Mouse (Mus musculus) MEL (cell line): ENCODE measurements around the gene Exoc3l. TPM values are rescaled to one million over a fixed set of nuclear protein-coding genes. Genes with fewer than 3 reads are reported as not detected.

Experiments used
- DNase-seq: peaks from one replicate; pipeline ENCODE4 v3.0.0; 2011; ENCODE audit warnings: low read depth, low spot score
- H3K27ac ChIP-seq: 2 replicates; pipeline ENCODE4 v1.5.1; 2012; ENCODE audit warnings: low read depth, mild to moderate bottlenecking, control low read depth, low read length, moderate library complexity; ENCODE audit not compliant: control insufficient read depth
- H3K27me3 ChIP-seq, 2 experiments: fragments of 150-350 bp in 1 of 2; sonication (generic) in 1 of 2; 2 replicates each; pipeline ENCODE4 v1.6.1; 2012; ENCODE audit warnings: low read length in 2 of 2, mild to moderate bottlenecking in 2 of 2, improper control_type of control experiment in 1 of 2, moderate library complexity in 1 of 2; ENCODE audit not compliant: insufficient read depth in 2 of 2, control insufficient read depth in 1 of 2
- H3K36me3 ChIP-seq, 2 experiments: 2 replicates each; pipeline ENCODE4 v1.6.1; 2012 to 2014; ENCODE audit warnings: low read length in 2 of 2, improper control_type of control experiment in 1 of 2, inconsistent platforms in 1 of 2, mild to moderate bottlenecking in 1 of 2; ENCODE audit not compliant: insufficient read depth in 2 of 2, control insufficient read depth in 1 of 2
- H3K4me1 ChIP-seq, 2 experiments: fragments of 150-350 bp in 1 of 2; sonication (generic) in 1 of 2; 2 replicates each; pipeline ENCODE4 v1.6.1; 2012; ENCODE audit warnings: low read length in 2 of 2, improper control_type of control experiment in 1 of 2, mild to moderate bottlenecking in 1 of 2; ENCODE audit not compliant: insufficient read depth in 2 of 2, control insufficient read depth in 1 of 2
- H3K4me3 ChIP-seq, 2 experiments: fragments of 150-350 bp in 1 of 2; sonication (generic) in 1 of 2; 2 replicates each; pipeline ENCODE4 v1.5.1; 2012; ENCODE audit warnings: low read depth in 2 of 2, low read length in 2 of 2, mild to moderate bottlenecking in 2 of 2, moderate library complexity in 2 of 2, control low read depth in 1 of 2, improper control_type of control experiment in 1 of 2; ENCODE audit not compliant: control insufficient read depth in 1 of 2, insufficient read depth in 1 of 2
- H3K79me2 ChIP-seq: 2 replicates; pipeline ENCODE4 v1.6.1; 2012; ENCODE audit warnings: mild to moderate bottlenecking, low read length, moderate library complexity; ENCODE audit not compliant: control insufficient read depth, poor library complexity, insufficient read depth
- H3K9ac ChIP-seq: 2 replicates; pipeline ENCODE4 v1.6.1; 2012; ENCODE audit warnings: low read depth, mild to moderate bottlenecking, control low read depth, low read length, moderate library complexity; ENCODE audit not compliant: control insufficient read depth, poor library complexity, severe bottlenecking
- H3K9me3 ChIP-seq: fragments of 150-350 bp; sonication (generic); replicated peaks from 2 replicates; pipeline ENCODE4 v1.6.1; 2012; ENCODE audit warnings: mild to moderate bottlenecking, low read length, improper control_type of control experiment, moderate library complexity; ENCODE audit not compliant: insufficient read depth
- CHD1 ChIP-seq: IDR thresholded peaks from 2 replicates; pipeline ENCODE4 v1.6.1; 2012; ENCODE audit warnings: low read depth, mild to moderate bottlenecking, inconsistent platforms, low read length, improper control_type of control experiment
- ELF1 ChIP-seq: IDR thresholded peaks from 2 replicates; pipeline ENCODE4 v1.6.1; 2014; ENCODE audit warnings: low read depth, mild to moderate bottlenecking, inconsistent platforms, low read length, improper control_type of control experiment, moderate library complexity
- EP300 ChIP-seq, 2 experiments: IDR thresholded peaks; 2 replicates each; pipeline ENCODE4 v1.6.1; 2011; ENCODE audit warnings: improper control_type of control experiment in 2 of 2, low read length in 2 of 2, low read depth in 1 of 2, mild to moderate bottlenecking in 1 of 2
- ETS1 ChIP-seq: IDR thresholded peaks from 2 replicates; pipeline ENCODE4 v1.6.1; 2012; ENCODE audit warnings: low read depth, mild to moderate bottlenecking, inconsistent platforms, low read length, improper control_type of control experiment, moderate library complexity
- GABPA ChIP-seq: IDR thresholded peaks from 2 replicates; pipeline ENCODE4 v1.6.1; 2012; ENCODE audit warnings: low read depth, mild to moderate bottlenecking, inconsistent platforms, low read length, improper control_type of control experiment, moderate library complexity
- HCFC1 ChIP-seq: IDR thresholded peaks from 2 replicates; pipeline ENCODE4 v1.6.1; 2012; ENCODE audit warnings: low read depth, mild to moderate bottlenecking, inconsistent platforms, low read length, improper control_type of control experiment, moderate library complexity
- KAT2A ChIP-seq: conservative IDR thresholded peaks from 2 replicates; pipeline ENCODE4 v1.6.1; 2012; ENCODE audit warnings: low read depth, low read length, improper control_type of control experiment, inconsistent platforms
- MAFK ChIP-seq: IDR thresholded peaks from 2 replicates; pipeline ENCODE4 v1.6.1; 2011; ENCODE audit warnings: low read depth, mild to moderate bottlenecking, low read length, improper control_type of control experiment, borderline replicate concordance
- MAX ChIP-seq: IDR thresholded peaks from 2 replicates; pipeline ENCODE4 v1.6.1; 2011; ENCODE audit warnings: low read length, improper control_type of control experiment
- MAZ ChIP-seq: IDR thresholded peaks from 2 replicates; pipeline ENCODE4 v1.6.1; 2012; ENCODE audit warnings: low read depth, mild to moderate bottlenecking, inconsistent platforms, low read length, improper control_type of control experiment
- MXI1 ChIP-seq: IDR thresholded peaks from 2 replicates; pipeline ENCODE4 v1.6.1; 2011; ENCODE audit warnings: mild to moderate bottlenecking, low read depth, low read length, improper control_type of control experiment
- MYC ChIP-seq: IDR thresholded peaks from 2 replicates; pipeline ENCODE4 v1.6.1; 2011; ENCODE audit warnings: low read depth, mild to moderate bottlenecking, low read length, improper control_type of control experiment, moderate library complexity
- NELFE ChIP-seq: IDR thresholded peaks from 2 replicates; pipeline ENCODE4 v1.6.1; 2011; ENCODE audit warnings: low read depth, low read length, improper control_type of control experiment
- POLR2A ChIP-seq, 2 experiments: IDR thresholded peaks; 2 replicates each; pipeline ENCODE4 v1.6.1; 2011 to 2012; ENCODE audit warnings: low read length in 2 of 2, mild to moderate bottlenecking in 2 of 2, control low read depth in 1 of 2, improper control_type of control experiment in 1 of 2, low read depth in 1 of 2, moderate library complexity in 1 of 2; ENCODE audit not compliant: control insufficient read depth in 1 of 2, insufficient read depth in 1 of 2, poor library complexity in 1 of 2
- POLR2AphosphoS5 ChIP-seq: IDR thresholded peaks from 2 replicates; pipeline ENCODE4 v1.6.1; 2012; ENCODE audit warnings: low read depth, borderline replicate concordance, mild to moderate bottlenecking, inconsistent platforms, low read length, moderate library complexity, mixed read lengths
- SIN3A ChIP-seq: IDR thresholded peaks from 2 replicates; pipeline ENCODE4 v1.6.1; 2012; ENCODE audit warnings: low read length, improper control_type of control experiment, inconsistent platforms
- SMC3 ChIP-seq: IDR thresholded peaks from 2 replicates; pipeline ENCODE4 v1.6.1; 2011; ENCODE audit warnings: low read depth, low read length, improper control_type of control experiment
- TBP ChIP-seq: IDR thresholded peaks from 2 replicates; pipeline ENCODE4 v1.8.0; 2011; ENCODE audit warnings: low read depth, low read length, improper control_type of control experiment
- TCF12 ChIP-seq: IDR thresholded peaks from 2 replicates; pipeline ENCODE4 v1.6.1; 2014; ENCODE audit warnings: low read depth, mild to moderate bottlenecking, inconsistent platforms, low read length, improper control_type of control experiment, moderate library complexity
- ZC3H11A ChIP-seq: IDR thresholded peaks from 2 replicates; pipeline ENCODE4 v1.6.1; 2012; ENCODE audit warnings: low read depth, mild to moderate bottlenecking, inconsistent platforms, low read length, improper control_type of control experiment
- ZKSCAN1 ChIP-seq: IDR thresholded peaks from 2 replicates; pipeline ENCODE4 v1.6.1; 2012; ENCODE audit warnings: low read depth, mild to moderate bottlenecking, inconsistent platforms, low read length, improper control_type of control experiment, moderate library complexity
- ZMIZ1 ChIP-seq: IDR thresholded peaks from 2 replicates; pipeline ENCODE4 v1.6.1; 2012; ENCODE audit warnings: low read depth, mild to moderate bottlenecking, inconsistent platforms, low read length, improper control_type of control experiment, moderate library complexity
- polyA plus RNA-seq, 2 experiments: library from polyadenylated mRNA; stranded (reverse) in 1 of 2; unstranded in 1 of 2; fragments of >175 nt in 1 of 2; fragments of >200 nt in 1 of 2; gene quantifications; 2 replicates each; pipeline versions ENCODE4 v1.2.1 to v1.2.4; 2012; ENCODE audit warnings: low replicate concordance in 2 of 2, low read depth in 1 of 2; ENCODE audit not compliant: insufficient read length in 2 of 2, insufficient read depth in 1 of 2, missing spikeins in 1 of 2
- total RNA-seq: library from RNA; depleted of rRNA; stranded (reverse); fragments of 300-350 nt; gene quantifications from 2 replicates; pipeline ENCODE4 v1.2.3, GENCODE M21; 2012

Gene Exoc3l
- total and polyA plus RNA-seq, 3 experiments = 0.69 to 2.0 TPM; not detected in 1

DNA sequence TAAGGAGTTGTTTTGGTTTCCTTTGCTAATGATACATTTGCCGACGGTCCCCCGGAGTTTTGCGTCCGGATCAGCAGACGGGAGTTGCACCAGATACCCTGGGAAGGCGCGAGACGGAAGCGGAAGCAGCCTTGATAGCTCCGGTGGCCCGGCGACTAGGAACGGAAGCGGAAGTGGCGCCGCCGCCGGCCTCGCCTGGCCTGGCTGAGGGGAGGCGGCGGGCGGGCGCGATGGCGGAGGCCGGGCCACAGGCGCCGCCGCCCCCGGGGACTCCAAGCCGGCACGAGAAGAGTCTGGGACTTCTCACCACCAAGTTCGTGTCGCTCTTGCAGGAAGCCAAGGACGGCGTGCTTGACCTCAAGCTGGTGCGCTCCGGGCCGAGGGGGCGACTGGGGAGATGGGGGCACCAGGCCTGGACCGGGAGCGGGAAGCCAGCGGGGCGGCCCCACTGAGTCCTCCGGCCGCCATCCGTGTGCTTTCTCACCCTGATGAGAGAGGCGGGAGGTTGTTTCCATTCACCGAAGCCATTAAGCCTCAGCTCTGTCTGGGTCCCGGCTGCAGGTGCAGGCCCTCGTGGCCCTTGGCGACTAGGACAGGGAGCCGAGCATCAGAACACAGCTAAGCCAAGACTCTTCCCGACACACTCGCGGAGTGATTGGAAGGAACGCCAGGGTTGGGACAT, 1.8 kb upstream of the Exoc3l start, which contains the start of gene E2f4:
Gene E2f4, plus strand, starts transcription at position 153 of the 682 bp plus-strand sequence.
- DNase-seq = peak; percentile 96
- peaks cover 15 to 33% of the 10 kb centered on the region in 2 experiments for H3K36me3 ChIP-seq
- H3K27ac ChIP-seq = peak within 1 kb of the TSS; percentile 70
- no peaks in the 10 kb centered on the region for H3K9me3 ChIP-seq
- H3K4me1 ChIP-seq = peaks cover 11 to 27% of the 10 kb centered on the region in 2 experiments
- peak within 1 kb of the TSS; percentile 97 for H3K9ac ChIP-seq
- TF ChIP-seq POLR2A (IDR thresholded peaks at IDR 0.05; ENCODE audit: control insufficient read depth in 1 of 2, insufficient read depth in 1 of 2, low read depth in 1 of 2, low read length in 2 of 2, poor library complexity in 1 of 2) (peak; percentile 87 to 95), ETS1 (0 out of 2 replicates have a peak, but pooled peaks have one; percentile 43), KAT2A (peak; percentile 60; the same call in 1 of the 2 replicates), MAX (peak; percentile 45; the same call in 1 of the 2 replicates), SMC3 (no peak), MYC (0 out of 2 replicates have a peak, but pooled peaks have one; percentile 22), ZC3H11A (no peak), TBP (peak; percentile 49; the same call in 1 of the 2 replicates), ELF1 (peak; percentile 99), EP300 (IDR thresholded peaks at IDR 0.05; ENCODE audit: low read depth in 1 of 2, low read length in 2 of 2) (peak in 1 of 2 experiments; percentile 25; a peak in 1 of 4 replicates), MXI1 (peak; percentile 76), ZKSCAN1 (no peak), HCFC1 (peak; percentile 92), SIN3A (peak; percentile 95), TCF12 (peak; percentile 76), GABPA (no peak), NELFE (peak; percentile 84), MAFK (no peak), MAZ (peak; percentile 43; the same call in 1 of the 2 replicates), CHD1 (no peak), ZMIZ1 (peak; percentile 29; the same call in 1 of the 2 replicates), POLR2AphosphoS5 (no peak)
- no peaks in the 10 kb centered on the region for H3K27me3 ChIP-seq
- peaks cover 34% of the 10 kb centered on the region for H3K79me2 ChIP-seq
- peak within 1 kb of the TSS; percentile 86 for H3K4me3 ChIP-seq
